Mouse (Mus musculus) neural tube, embryonic 11.5 days (tissue): ENCODE data around the gene Gm17349. TPM values are rescaled to one million over a fixed set of nuclear protein-coding genes. Genes with fewer than 3 reads are reported as not detected.

Experiments
- ATAC-seq: fragments of 200-750 bp; cut with Nextera tagmentation; 2 replicates; pipeline ENCODE4 v1.8.0; 2017; ENCODE audit warnings: moderate number of reproducible peaks, mild to moderate bottlenecking, moderate TSS enrichment, moderate library complexity; ENCODE audit not compliant: insufficient read depth, low FRiP score, low TSS enrichment
- DNase-seq: peaks from one replicate; pipeline ENCODE4 v3.0.0-alpha.2; 2015; ENCODE audit warnings: low spot score
- H3K27ac ChIP-seq: fragments of 300-500 bp; sonication (generic); 2 replicates; pipeline ENCODE4 v1.5.1; 2014; ENCODE audit warnings: low read depth, mild to moderate bottlenecking, low read length
- H3K27me3 ChIP-seq: fragments of 300-500 bp; sonication (generic); 2 replicates; pipeline ENCODE4 v1.6.1; 2014; ENCODE audit warnings: mild to moderate bottlenecking, low read length, mixed read lengths; ENCODE audit not compliant: control insufficient read depth, insufficient read depth
- H3K36me3 ChIP-seq: fragments of 300-500 bp; sonication (generic); 2 replicates; pipeline ENCODE4 v1.6.1; 2014; ENCODE audit warnings: mild to moderate bottlenecking, low read length, moderate library complexity, mixed read lengths; ENCODE audit not compliant: control insufficient read depth, insufficient read depth
- H3K4me1 ChIP-seq: fragments of 300-500 bp; sonication (generic); 2 replicates; pipeline ENCODE4 v1.6.1; 2014; ENCODE audit warnings: low read length, mixed read lengths; ENCODE audit not compliant: control insufficient read depth, insufficient read depth
- H3K4me2 ChIP-seq: fragments of 300-500 bp; sonication (generic); 2 replicates; pipeline ENCODE4 v1.6.1; 2014; ENCODE audit warnings: low read depth, mild to moderate bottlenecking, moderate library complexity
- H3K4me3 ChIP-seq: fragments of 300-500 bp; sonication (generic); 2 replicates; pipeline ENCODE4 v1.5.1; 2014; ENCODE audit warnings: low read depth, low read length
- H3K9ac ChIP-seq: fragments of 300-500 bp; sonication (generic); 2 replicates; pipeline ENCODE4 v1.6.1; 2014; ENCODE audit warnings: mild to moderate bottlenecking, low read length
- H3K9me3 ChIP-seq: fragments of 300-500 bp; sonication (generic); 2 replicates; pipeline ENCODE4 v1.6.1; 2016; ENCODE audit warnings: low read length; ENCODE audit not compliant: control insufficient read depth
- WGBS: fragments of 180-500 bp; shearing (Covaris S2); extraction: QIAGEN DNeasy Blood & Tissue Kit; methylation state at CpG from one replicate; pipeline ENCODE4 v1.1.7; 2014; 5-methylcytosine and 5-hydroxymethylcytosine counted together
- polyA plus RNA-seq: library from polyadenylated mRNA; unstranded; fragments of >200 nt; fragmentation: Nextera tagmentation; extraction: Ambion mirVana; gene quantifications from 2 replicates; pipeline ENCODE4 v1.2.1, GENCODE M21; 2014

Gene Gm17349
- polyA plus RNA-seq, 1 experiment from 2014 or later: not detected

GRCm38 (mm10) chr15:99714858-99715257 is 9.6 kb upstream of the Gm17349 start:
- Histone ChIP-seq H3K9ac (no peak overlapping the region), H3K4me2 (no peak overlapping the region), H3K27ac (no peak overlapping the region), H3K4me3 (no peak overlapping the region), H3K4me1 (peaks cover 5% of the 10 kb centered on the region; the same call in 1 of the 2 replicates), H3K9me3 (no peaks in the 10 kb centered on the region), H3K36me3 (peaks cover 30% of the 10 kb centered on the region), H3K27me3 (no peaks in the 10 kb centered on the region)
- WGBS: 62% methylated on average over 7 of the region's 7 CpGs
- ATAC-seq (peak; percentile 17; the same call in 1 of the 2 replicates), DNase-seq (peak; percentile 78)

- H3K9ac ChIP-seq: no peak overlapping the region
- peaks cover 5% of the 10 kb centered on the region; the same call in 1 of the 2 replicates for H3K4me1 ChIP-seq
- no peak overlapping the region for H3K4me2 ChIP-seq
- H3K36me3 ChIP-seq: peaks cover 35% of the 10 kb centered on the region
- H3K27ac ChIP-seq: no peak overlapping the region
- DNase-seq (no peak), ATAC-seq (no peak)
- H3K4me3 ChIP-seq: no peak overlapping the region
- 70% methylated on average over 4 of the region's 4 CpGs for WGBS
- no peaks in the 10 kb centered on the region for H3K27me3 ChIP-seq
- no peaks in the 10 kb centered on the region for H3K9me3 ChIP-seq
Observed at GRCm38 (mm10) chr15:99714206-99714605, 8.9 kb upstream of the Gm17349 start.

- ATAC-seq (no peak), DNase-seq (no peak)
- no peak overlapping the region for H3K4me2 ChIP-seq
- H3K27me3 ChIP-seq: no peaks in the 10 kb centered on the region
- no peak overlapping the region for H3K27ac ChIP-seq
- peaks cover 5% of the 10 kb centered on the region; the same call in 1 of the 2 replicates for H3K4me1 ChIP-seq
- peaks cover 40% of the 10 kb centered on the region for H3K36me3 ChIP-seq
- no peak overlapping the region for H3K4me3 ChIP-seq
- H3K9me3 ChIP-seq: no peaks in the 10 kb centered on the region
- H3K9ac ChIP-seq: no peak overlapping the region
- 93% methylated on average over 3 of the region's 3 CpGs for WGBS
Observed at GRCm38 (mm10) chr15:99713569-99713968, 8.3 kb upstream of the Gm17349 start.

GRCm38 (mm10) chr15:99712666-99713559 is 7.6 kb upstream of the Gm17349 start:
- Histone ChIP-seq H3K9me3 (no peaks in the 10 kb centered on the region), H3K4me1 (peaks cover 5% of the 10 kb centered on the region; the same call in 1 of the 2 replicates), H3K4me2 (no peak overlapping the region), H3K27ac (no peak overlapping the region), H3K27me3 (no peaks in the 10 kb centered on the region), H3K36me3 (peaks cover 44% of the 10 kb centered on the region), H3K9ac (no peak overlapping the region; the same call in 1 of the 2 replicates), H3K4me3 (no peak overlapping the region)
- no peak for ATAC-seq
- WGBS: 76% methylated on average over 13 of the region's 13 CpGs
- no peak for DNase-seq

- Histone ChIP-seq H3K27me3 (no peaks in the 10 kb centered on the region), H3K9me3 (no peaks in the 10 kb centered on the region), H3K27ac (no peak overlapping the region), H3K4me2 (no peak overlapping the region), H3K36me3 (peaks cover 52% of the 10 kb centered on the region), H3K4me1 (peaks cover 5% of the 10 kb centered on the region; the same call in 1 of the 2 replicates), H3K4me3 (no peak overlapping the region), H3K9ac (no peak overlapping the region)
- no peak for ATAC-seq
- no peak for DNase-seq
- WGBS: 78% methylated on average over 3 of the region's 3 CpGs
Observed at GRCm38 (mm10) chr15:99711491-99711890, 6.2 kb upstream of the Gm17349 start.

- no peak overlapping the region for H3K4me2 ChIP-seq
- no peak overlapping the region for H3K4me3 ChIP-seq
- ATAC-seq: no peak
- no peak for DNase-seq
- no peak overlapping the region for H3K27ac ChIP-seq
- WGBS: 94% methylated on average over 10 of the region's 10 CpGs
- no peak overlapping the region for H3K9ac ChIP-seq
- no peaks in the 10 kb centered on the region for H3K4me1 ChIP-seq
- no peaks in the 10 kb centered on the region for H3K27me3 ChIP-seq
- H3K36me3 ChIP-seq: peaks cover 58% of the 10 kb centered on the region
- no peaks in the 10 kb centered on the region for H3K9me3 ChIP-seq
Observed at GRCm38 (mm10) chr15:99710221-99711190, 5.2 kb upstream of the Gm17349 start.

GRCm38 (mm10) chr15:99708176-99708575 is 2.9 kb upstream of the Gm17349 start:
- DNase-seq (no peak), ATAC-seq (no peak)
- no peak overlapping the region for H3K9ac ChIP-seq
- H3K9me3 ChIP-seq: no peaks in the 10 kb centered on the region
- no peaks in the 10 kb centered on the region for H3K27me3 ChIP-seq
- H3K4me3 ChIP-seq: no peak overlapping the region
- peaks cover 14% of the 10 kb centered on the region for H3K4me1 ChIP-seq
- WGBS: 94% methylated on average over 13 of the region's 13 CpGs
- no peak overlapping the region for H3K4me2 ChIP-seq
- H3K36me3 ChIP-seq: peaks cover 54% of the 10 kb centered on the region
- no peak overlapping the region for H3K27ac ChIP-seq

GRCm38 (mm10) chr15:99704881-99705280 is 409 bp downstream of the Gm17349 start:
- peaks cover 31% of the 10 kb centered on the region for H3K36me3 ChIP-seq
- peak overlapping the region; percentile 91 for H3K27ac ChIP-seq
- H3K9ac ChIP-seq: peak overlapping the region; percentile 99
- no peaks in the 10 kb centered on the region for H3K9me3 ChIP-seq
- peaks cover 18% of the 10 kb centered on the region for H3K4me1 ChIP-seq
- H3K4me2 ChIP-seq: peak overlapping the region; percentile 63
- H3K4me3 ChIP-seq: peak overlapping the region; percentile 85
- 35% methylated on average over 7 of the region's 7 CpGs for whole genome bisulfite sequencing
- no peaks in the 10 kb centered on the region for H3K27me3 ChIP-seq
- DNase-seq (peak; percentile 57), ATAC-seq (peak; percentile 45; the same call in 1 of the 2 replicates)
